Mouse (Mus musculus) central nervous system, embryonic 14 days (tissue): ENCODE measurements around the gene Krt5. TPM values are rescaled to one million over a fixed set of nuclear protein-coding genes. Genes with fewer than 3 reads are reported as not detected.

ENCODE experiments used
- polyA plus RNA-seq: library from polyadenylated mRNA; depleted of rRNA; stranded (reverse); fragments of >200 nt; gene quantifications from 2 replicates; pipeline ENCODE4 v1.2.3, GENCODE M21; 2012; rRNA removed

The Krt5 gene
- polyA plus RNA-seq, result 5.6 and 59.9 TPM in 2 replicates

DNA sequence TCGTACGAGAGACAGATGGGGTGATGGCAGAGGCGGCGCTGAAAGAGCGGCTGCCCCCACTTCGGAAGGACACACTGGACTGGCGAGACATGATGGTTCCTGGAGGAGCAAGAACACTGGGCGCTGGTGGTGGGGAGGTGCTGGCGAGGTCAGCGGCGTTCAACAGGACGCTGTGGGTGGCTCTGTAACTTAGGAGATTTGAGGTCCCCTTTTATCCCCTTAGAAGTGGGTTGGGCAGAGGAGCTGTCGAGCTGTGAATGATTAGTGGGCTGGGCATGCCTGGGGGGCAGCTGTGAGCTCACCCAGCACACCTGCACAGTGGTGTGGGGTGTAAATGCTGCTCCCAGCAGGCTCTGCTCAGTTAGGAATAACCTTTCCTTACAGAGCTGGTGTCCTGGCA, at the start of gene Krt5:
Gene Krt5 (minus strand): TSS at position 179 of the 400 bp plus-strand sequence.

DNA sequence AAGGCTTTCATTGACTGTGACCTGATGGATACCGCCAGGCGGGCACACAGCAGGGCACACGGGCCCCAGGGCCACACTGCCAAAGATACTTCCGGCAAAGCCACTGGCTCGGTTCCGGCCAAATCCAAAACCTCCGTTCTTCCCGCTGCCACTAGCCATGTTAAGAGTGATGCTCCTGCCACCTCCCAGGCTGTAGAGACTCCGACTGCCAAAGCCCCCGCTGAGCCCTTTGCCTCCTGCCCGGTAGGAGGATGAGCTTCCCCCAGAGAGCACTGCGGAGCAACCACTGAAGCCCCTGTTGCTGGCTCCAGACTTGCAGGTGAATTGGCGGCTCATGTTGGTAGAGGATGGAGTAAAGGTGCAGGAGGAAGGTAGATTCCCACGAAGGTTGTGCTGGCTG, 30.0 kb upstream of the Krt5 start, which contains the start of gene Krt71:
Gene Krt71 (minus strand): TSS at position 399 of the 400 bp plus-strand sequence.

GRCm38 (mm10) chr15:101694207-101694606, 18.5 kb downstream of the Krt5 start, which contains the start of gene Krt6a:
Gene Krt6a (minus strand): TSS chr15:101694307.

DNA sequence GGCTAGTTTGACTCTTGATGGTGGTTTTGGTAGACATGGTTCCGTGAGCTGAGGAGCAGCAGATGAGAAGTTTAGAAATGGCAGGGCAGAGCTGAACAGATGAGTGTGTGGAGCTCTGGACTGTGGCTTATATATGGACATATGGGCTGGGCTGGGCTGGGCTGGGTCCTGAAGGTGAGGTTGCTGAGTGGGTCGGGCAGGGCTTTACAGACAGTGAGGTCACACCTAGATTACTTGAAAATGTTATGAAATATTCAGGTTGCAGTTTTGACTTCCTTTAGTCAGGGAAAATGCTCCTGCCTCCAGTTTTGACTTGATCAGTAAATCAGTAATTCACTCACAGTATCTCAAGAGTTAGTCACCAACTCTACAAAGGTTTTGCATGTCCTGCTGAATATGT, 32.5 kb downstream of the Krt5 start, which contains the start of gene Krt6b:
Gene Krt6b (minus strand): TSS at position 101 of the 400 bp plus-strand sequence.

Other genes starting within 250 kb of the Krt5 start
- not detected in 2 replicates for gene Krt81, start 249.1 kb downstream of the Krt5 start, polyA plus RNA-seq
- gene Krt86, start 239.4 kb downstream of the Krt5 start, polyA plus RNA-seq, result not detected in 2 replicates
- gene Krt83, start 221.4 kb downstream of the Krt5 start, polyA plus RNA-seq, result 0.05 TPM in 1 of 2 replicates, not detected in the other
- gene Gm49425, start 195.6 kb downstream of the Krt5 start, polyA plus RNA-seq, result not detected in 2 replicates
- gene Krt84, start 180.1 kb downstream of the Krt5 start, polyA plus RNA-seq, result 0.04 TPM in 1 of 2 replicates, not detected in the other
- gene Krt82, start 162.2 kb downstream of the Krt5 start, polyA plus RNA-seq, result not detected in 2 replicates
- 0.05 and 0.08 TPM in 2 replicates for gene Krt90, start 149.9 kb downstream of the Krt5 start, polyA plus RNA-seq
- 0.04 and 0.21 TPM in 2 replicates for gene Krt75, start 139.0 kb downstream of the Krt5 start, polyA plus RNA-seq
- not detected in 2 replicates for gene Gm5414, start 84.7 kb downstream of the Krt5 start, polyA plus RNA-seq
- gene Gm5478, start 65.5 kb downstream of the Krt5 start, polyA plus RNA-seq, result not detected in 2 replicates
- not detected in 2 replicates for gene Krt6b, start 32.6 kb downstream of the Krt5 start, polyA plus RNA-seq
- 0.02 and 0.88 TPM in 2 replicates for gene Krt6a, start 18.6 kb downstream of the Krt5 start, polyA plus RNA-seq
- gene Krt71, start 30.2 kb upstream of the Krt5 start, polyA plus RNA-seq, result 0.04 and 0.24 TPM in 2 replicates
- 0.15 TPM in 1 of 2 replicates, not detected in the other for gene Krt72, start 73.6 kb upstream of the Krt5 start, polyA plus RNA-seq
- gene Krt73, start 89.4 kb upstream of the Krt5 start, polyA plus RNA-seq, result 0.76 and 0.79 TPM in 2 replicates
- gene Krt2, start 105.3 kb upstream of the Krt5 start, polyA plus RNA-seq, result not detected in 2 replicates
- 8.5 and 15.9 TPM in 2 replicates for gene Krt1, start 137.9 kb upstream of the Krt5 start, polyA plus RNA-seq
- 0.39 and 1.2 TPM in 2 replicates for gene Krt77, start 156.8 kb upstream of the Krt5 start, polyA plus RNA-seq
- not detected in 2 replicates for gene Krt76, start 180.0 kb upstream of the Krt5 start, polyA plus RNA-seq
- gene Krt4, start 211.8 kb upstream of the Krt5 start, polyA plus RNA-seq, result 0.07 and 3.0 TPM in 2 replicates
- 0.25 and 0.35 TPM in 2 replicates for gene Krt79, start 227.4 kb upstream of the Krt5 start, polyA plus RNA-seq
- 0.02 TPM in 1 of 2 replicates, not detected in the other for gene Krt78, start 241.4 kb upstream of the Krt5 start, polyA plus RNA-seq